Mouse (Mus musculus): ENCODE results near the gene Lcn12.

The Lcn12 gene

DNA sequence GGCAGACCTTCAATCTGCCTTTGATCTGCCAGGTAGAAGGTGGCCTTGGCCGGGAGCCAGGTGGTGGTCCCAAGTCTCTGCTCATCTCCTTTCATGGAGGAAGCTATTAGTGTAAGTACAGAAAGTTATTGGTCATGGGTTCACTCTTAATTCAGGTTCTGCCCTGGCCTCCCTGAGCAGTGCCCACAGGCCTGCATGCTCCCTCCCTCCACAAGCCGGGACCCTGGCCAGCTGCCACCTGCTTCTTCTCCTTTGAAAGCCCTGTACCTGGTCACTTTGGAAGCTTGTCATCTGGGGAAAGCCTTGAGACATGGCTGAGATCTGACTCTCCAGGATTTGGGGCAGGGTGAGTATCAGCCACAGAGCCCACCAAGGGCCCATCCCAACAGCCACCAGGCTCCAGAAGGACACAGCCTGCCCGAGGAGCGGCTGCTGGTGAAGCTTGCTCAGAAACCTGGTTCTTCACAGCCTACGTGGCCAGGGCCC, at the start of gene Lcn12:
Gene Lcn12, minus strand, starts transcription at position 436 of the 486 bp plus-strand sequence.
- DNase-seq (ENCODE audit: low spot score in 2 of 2) = no peak

GRCm38 (mm10) chr2:25541644-25542367, 48.1 kb upstream of the Lcn12 start:
- no peak for DNase-seq (ENCODE audit: low spot score in 2 of 2)

GRCm38 (mm10) chr2:25540541-25540948, 46.8 kb upstream of the Lcn12 start:
- no peak for DNase-seq (ENCODE audit: low spot score in 2 of 2)

DNA sequence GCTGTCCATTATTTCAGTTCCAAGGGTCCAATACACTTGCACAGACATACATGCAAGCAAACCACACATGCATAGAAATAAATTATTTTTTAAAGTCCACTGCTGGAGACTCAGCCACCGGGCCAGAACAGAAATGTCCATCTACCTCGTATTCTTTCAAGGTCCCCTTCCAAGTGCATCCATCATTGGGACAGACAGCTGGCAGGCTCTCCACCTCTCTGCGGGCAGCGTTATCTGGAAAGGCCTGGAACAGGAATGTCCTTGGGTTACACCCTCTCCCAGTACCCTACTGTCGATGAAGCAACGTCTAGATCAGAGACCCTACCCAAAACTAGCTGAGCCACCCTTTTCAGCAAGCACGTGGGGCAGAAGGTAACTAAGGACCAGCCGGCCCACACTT, 42.8 kb upstream of the Lcn12 start:
- DNase-seq (ENCODE audit: low spot score in 2 of 2) = no peak

GRCm38 (mm10) chr2:25534866-25535182, 41.1 kb upstream of the Lcn12 start:
- no peak for DNase-seq (ENCODE audit: low spot score in 2 of 2)

DNA sequence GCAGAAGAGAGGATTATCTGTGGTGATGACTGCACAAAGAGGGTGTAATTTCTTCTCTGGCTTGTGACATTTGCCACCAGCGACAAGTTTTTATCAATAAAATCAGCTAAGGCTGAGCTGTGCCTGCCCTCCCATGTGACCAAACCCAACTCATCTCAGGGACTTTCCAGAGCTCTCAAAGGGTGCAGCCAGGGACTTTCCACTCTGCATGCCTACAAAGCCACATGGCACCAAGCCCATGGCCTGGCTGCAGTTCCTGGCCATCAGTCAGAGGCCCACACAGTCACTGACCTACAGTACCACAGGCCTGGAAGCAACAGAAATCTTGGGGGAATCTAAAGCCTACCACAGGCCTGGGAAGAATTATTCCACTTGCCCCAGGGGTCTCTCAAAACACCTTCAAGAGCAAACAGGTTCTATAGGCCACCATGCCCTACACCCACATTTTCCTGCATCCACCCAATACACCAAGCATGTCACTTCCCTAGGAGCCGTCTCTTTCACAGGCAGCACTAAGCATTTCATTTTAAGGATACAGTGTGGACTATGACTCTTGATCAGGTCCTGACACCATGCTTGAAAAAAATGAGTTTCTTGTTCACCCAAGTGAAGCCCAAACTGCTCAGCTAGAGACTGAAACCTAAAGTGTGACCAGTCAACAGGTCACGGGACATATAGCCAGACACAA, 40.6 kb upstream of the Lcn12 start:
- DNase-seq (ENCODE audit: low spot score in 2 of 2) = peak; percentile 87

DNA sequence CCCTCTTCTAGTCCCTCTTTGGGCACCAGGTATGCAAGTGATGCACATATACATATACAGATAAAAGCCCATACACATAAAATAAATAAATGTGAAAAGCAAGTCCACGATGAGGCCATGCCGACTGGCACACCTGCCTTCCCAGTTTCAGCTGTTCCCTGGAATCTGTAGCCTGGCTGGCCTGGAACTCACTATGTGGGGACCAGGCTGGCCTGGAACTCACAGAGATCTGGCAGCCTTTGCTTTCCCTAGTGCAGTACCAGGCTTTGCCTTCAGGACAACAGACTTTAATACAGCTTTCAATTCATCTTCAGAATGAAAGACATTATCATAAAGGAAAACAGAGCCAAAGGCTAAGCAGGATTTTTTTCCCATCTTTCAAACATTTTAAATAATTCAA, 40.0 kb upstream of the Lcn12 start:
- no peak for DNase-seq (ENCODE audit: low spot score in 2 of 2)

DNA sequence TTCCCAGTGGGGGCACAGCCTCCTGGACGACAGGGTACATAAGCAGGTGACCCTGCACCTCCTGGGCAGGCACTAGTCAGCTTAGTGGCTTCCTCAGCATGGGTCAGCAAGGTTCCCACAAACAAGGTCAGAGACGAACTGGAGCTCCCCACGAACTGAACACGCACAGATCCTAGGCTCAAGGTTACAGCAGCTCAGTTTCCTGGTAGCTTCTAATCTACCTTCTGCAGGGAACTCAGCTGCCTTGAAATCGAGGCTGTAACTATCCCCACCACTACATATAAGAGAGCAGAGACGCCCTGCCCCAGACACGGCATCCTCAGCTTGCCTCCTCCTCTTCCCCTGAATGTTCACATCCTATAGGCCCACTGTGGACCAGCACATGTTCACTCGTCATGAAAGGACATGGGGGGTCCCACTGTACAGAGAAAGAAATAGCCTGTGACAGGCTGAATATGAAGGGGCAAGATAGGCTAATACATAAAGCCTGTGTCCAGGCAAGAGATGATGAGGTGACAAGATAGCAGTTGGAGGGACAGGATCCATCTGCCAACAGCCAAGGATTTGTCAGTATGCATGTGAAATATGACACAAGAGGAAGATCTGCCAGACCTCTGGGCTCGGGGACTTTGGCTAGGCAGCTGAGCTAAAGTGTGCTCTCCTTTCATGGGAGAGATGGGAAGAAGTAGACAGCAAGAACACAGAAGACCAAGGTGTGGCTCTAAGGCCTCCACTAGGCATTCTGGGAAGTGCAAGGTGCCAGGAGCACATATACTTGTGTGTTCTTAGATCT, 33.0 kb upstream of the Lcn12 start:
- DNase-seq (ENCODE audit: low spot score in 2 of 2) = no peak

DNA sequence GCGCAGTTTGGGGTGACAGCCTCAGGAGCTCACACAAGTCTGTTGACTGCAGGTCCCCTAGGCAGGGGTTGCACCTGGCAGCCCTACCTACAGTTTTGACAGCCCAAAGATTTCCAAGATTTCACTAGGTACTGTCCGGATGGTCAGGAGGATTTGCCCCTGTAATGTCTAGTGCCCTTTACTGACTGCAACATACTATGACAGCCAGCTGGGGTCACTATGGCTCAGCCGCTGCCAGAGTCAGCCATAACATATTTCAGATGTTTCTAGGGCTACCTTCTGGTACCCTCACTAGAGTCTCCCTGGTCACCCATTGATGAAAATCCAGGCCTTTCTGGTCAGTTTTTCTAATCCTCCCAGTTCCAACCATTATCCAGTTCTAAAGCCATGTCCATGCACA, 16.2 kb upstream of the Lcn12 start:
- DNase-seq (ENCODE audit: low spot score in 2 of 2) = no peak

GRCm38 (mm10) chr2:25506964-25507363, 13.3 kb upstream of the Lcn12 start:
- peak in 1 of 2 experiments; percentile 19 for DNase-seq (ENCODE audit: low spot score in 2 of 2)

GRCm38 (mm10) chr2:25505860-25506259, 12.1 kb upstream of the Lcn12 start:
- DNase-seq (ENCODE audit: low spot score in 2 of 2) = no peak

GRCm38 (mm10) chr2:25505000-25505399, 11.3 kb upstream of the Lcn12 start:
- no peak for DNase-seq (ENCODE audit: low spot score in 2 of 2)

- no peak for DNase-seq (ENCODE audit: low spot score in 2 of 2)
Measured at GRCm38 (mm10) chr2:25504538-25504937, 10.8 kb upstream of the Lcn12 start.

GRCm38 (mm10) chr2:25502726-25503125, 9.0 kb upstream of the Lcn12 start:
- DNase-seq (ENCODE audit: low spot score in 2 of 2) = no peak

DNA sequence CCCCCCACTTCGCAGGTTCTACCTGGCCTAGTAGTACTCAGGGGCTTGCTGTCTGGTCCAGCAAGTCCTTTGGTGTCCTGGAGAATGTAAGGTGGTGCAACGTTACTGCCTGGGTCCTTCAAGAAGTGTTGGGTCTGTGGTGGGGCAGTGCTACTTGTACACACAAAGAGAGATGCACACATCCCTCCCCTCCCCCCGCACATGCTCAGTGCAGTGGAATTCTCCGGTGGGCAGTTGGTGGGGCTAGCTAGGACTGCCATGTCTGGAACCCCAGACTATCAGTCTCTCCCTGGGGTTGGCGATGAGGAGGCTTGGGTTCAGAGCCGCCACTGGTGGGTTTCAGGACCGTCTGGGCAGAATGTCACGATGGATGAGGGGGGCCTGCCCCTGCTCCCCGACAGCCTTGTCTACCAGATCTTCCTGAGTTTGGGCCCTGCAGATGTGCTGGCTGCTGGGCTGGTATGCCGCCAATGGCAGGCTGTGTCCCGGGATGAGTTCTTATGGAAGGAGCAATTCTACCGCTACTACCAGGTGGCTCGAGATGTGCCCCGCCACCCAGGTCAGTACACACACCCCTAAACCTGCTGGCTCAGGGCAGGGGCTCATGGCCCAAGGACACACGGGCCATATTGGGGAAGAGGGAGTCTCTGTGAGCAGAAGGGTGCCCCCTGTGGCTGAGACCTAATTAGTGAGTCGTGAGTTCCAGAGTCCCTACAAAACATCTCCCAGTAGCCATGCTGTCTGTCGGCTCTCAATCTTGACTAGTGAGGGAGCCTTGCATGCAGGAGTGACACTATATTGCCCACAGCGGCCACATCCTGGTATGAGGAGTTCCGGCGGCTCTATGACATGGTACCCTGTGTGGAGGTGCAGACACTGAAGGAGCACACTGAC, 8.1 kb upstream of the Lcn12 start, which contains the start of gene C8g:
Gene C8g, minus strand, starts transcription at position 127 of the 894 bp plus-strand sequence.
- no peak for DNase-seq (ENCODE audit: low spot score in 2 of 2)

DNA sequence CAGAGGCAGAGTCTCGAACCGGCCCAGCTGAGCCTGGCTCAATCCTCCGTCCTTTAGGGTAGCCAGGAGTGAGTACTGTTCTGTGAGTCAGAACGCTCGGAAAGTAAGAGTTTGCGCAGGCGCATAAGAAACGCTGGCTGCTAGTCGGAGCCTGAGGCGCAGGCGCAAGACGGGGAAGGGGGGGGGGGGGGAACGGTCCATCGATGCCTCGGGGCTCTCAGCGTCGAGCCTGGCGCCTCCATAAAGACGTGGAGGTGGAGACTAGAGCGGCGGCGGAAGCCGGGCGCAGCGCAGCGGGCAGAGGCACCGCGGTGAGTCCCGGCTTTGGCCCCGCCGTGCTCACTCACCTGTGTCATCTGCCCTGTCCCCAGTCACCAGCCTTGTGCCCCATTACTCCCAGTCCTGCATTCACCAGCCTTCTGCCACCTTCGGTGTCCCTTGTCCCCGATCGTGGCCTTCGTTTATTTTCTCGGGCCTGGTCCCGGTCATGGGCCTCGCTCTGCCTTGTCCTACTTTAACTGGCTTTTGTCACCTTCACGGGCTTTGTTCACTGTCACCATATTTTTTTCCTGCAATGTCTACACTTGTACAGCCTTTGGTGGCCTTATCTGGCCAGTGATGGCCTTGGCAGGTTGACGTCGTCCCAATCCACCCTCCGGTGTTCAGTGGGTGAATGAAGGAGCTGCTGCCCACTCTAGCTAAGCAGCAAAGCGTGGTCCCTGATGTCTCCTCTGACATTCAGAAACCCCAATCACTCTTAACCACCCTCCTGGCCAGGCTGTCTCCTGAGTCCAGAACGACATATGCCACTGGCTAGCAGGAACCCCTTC, 7.1 kb upstream of the Lcn12 start, which contains the start of gene Fbxw5:
Gene Fbxw5, plus strand, starts transcription at position 175 of the 830 bp plus-strand sequence.
- DNase-seq (ENCODE audit: low spot score in 2 of 2) = peak; percentile 76 to 80

GRCm38 (mm10) chr2:25500071-25500575, 6.4 kb upstream of the Lcn12 start:
- DNase-seq (ENCODE audit: low spot score in 2 of 2) = no peak

DNA sequence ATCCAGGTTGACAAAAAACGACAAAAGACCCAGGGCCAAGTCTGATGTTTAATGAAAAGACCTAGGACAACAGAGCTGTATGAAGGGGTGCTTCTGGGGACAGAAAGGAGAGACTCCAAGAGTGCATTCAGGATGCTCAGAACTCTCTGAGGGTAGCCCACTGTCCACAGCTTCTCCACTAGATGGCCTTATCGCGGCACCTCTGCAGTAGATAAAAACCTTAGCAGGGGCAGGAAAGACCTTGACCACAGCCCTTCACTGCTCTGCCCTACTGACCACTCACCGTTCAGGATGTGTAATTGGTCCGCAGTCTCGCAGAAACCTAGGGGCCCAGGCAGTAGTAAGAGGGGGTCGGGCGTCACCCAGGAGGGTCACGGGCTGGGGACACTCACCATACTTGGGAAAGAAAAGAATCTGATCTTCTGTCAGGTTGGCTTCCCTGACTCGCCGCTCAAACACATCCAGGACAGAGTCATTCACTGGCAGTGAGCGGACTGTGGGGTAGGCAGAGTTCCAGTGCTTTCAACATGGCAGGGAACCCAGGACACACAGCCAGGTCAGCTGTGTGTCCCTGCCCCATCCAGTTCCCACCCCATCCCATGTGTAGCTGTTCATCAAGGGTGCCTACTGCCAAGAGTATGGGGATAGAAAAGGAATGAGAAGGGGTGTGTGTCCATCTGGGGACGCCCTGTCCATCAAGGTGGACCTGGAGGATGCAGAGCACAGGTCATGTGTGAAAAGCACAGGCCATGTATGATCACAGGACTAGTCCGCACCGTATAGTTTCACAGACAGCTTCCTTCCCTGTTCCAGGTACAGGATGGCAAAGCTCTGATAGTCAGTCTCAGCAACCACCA, 5.1 kb upstream of the Lcn12 start:
- DNase-seq (ENCODE audit: low spot score in 2 of 2) = peak in 1 of 2 experiments; percentile 20

Measured in natural killer cell, adult 2 months (primary cell).